Mouse (Mus musculus): Measurements from ENCODE around the gene 1700037H04Rik.
A peak's percentile ranks its signal among the peaks of the same experiment; 100 is the strongest.

Gene 1700037H04Rik

DNA sequence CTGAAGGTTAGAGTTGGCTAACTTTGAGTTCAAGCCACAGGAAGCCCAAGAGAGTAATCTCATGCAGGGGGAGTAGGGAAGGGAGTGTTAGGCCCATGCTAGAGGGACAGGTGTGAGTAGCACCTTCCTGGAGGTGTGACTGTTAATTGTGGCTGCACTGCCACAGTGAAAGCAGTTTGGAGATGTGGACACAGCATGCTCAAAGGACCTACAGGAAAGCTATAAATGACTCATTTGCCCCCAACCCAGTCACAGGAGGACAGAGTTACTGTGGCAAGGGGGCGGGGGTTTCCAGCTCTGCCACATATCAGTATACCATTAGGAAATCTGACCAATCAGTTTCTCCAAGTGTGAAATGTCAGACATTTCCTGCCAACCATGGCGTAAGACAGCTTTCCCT lies 14.3 kb downstream of the 1700037H04Rik start:
- no peak for DNase-seq

DNA sequence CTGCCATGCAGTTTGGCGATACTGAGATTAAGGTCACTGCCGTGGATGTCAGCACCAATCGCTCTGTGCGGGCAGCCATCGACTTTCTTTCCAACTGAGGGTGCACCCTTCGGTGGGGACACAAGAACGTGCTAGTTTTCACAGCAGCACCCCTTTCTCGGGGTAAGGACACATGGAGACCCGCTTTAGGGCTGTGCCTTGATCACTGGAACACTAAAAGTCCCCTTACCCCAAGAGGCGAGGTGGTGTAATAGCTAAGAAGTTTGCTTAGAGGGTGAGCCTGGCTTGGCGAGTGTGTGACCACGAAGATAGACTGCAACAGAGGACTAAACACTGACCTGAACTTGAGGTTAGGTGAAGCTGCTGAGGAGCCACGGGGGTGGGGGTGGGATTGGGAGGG lies 14.8 kb downstream of the 1700037H04Rik start:
- DNase-seq: no peak

DNA sequence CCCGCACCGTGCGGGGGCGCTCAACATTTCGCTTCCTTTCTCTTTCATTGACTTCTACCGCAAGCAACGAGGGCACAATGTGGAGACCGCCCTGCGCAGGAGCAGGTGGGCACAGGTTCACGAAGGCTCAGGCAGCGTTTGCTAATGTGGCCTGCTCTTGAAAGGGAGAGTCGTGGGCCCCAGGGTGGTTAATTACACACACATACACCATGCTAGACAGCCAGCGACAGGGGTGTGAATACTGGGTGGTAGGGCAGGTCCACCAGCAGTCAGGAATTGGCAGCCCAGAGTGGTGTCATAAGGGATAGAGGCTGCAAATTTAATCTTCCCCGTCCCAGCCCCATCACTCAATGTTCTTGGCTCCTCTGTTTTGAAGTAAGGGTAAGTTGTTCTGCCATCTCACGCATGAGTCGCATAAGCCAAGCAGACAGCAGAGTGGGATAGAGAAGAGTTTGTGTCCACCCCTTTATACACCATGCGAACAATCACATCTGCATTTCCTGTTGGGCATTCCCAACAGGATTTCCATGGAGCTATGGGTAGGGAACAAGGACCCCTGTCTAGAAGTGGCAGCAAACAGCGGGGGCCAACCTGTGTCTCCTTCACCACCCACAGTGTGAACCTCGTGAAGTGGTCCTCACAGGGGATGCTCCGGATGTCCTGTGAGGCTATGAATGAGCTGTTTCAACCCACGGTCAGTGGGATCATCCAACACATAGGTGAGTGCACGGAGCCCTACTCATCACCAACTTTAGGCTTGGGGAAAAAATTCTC lies 16.7 kb downstream of the 1700037H04Rik start:
- DNase-seq: no peak

DNA sequence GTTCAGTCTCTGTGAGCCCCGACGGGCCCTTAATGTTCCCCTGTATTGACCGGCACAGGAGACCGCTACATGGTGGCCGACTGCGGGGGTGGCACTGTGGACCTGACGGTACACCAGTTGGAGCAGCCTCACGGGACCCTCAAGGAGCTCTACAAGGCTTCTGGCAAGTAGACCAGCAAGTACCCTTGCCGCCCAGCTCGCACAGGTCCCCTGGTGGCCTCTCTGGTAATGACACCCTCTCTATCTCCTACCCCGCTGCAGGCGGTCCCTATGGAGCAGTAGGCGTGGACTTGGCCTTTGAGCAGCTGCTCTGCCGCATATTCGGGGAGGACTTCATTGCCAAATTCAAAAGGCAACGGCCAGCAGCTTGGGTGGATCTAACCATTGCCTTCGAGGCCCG lies 17.3 kb downstream of the 1700037H04Rik start:
- DNase-seq: peak; percentile 72 to 75

- DNase-seq: no peak
Measured at GRCm38 (mm10) chr2:131141336-131141986, 18.4 kb downstream of the 1700037H04Rik start.

GRCm38 (mm10) chr2:131140533-131140905 lies 19.4 kb downstream of the 1700037H04Rik start:
- DNase-seq: no peak

- DNase-seq: no peak
Measured at GRCm38 (mm10) chr2:131139886-131140532, 19.9 kb downstream of the 1700037H04Rik start.

- no peak for DNase-seq
Measured at GRCm38 (mm10) chr2:131139287-131139686, 20.6 kb downstream of the 1700037H04Rik start.

DNA sequence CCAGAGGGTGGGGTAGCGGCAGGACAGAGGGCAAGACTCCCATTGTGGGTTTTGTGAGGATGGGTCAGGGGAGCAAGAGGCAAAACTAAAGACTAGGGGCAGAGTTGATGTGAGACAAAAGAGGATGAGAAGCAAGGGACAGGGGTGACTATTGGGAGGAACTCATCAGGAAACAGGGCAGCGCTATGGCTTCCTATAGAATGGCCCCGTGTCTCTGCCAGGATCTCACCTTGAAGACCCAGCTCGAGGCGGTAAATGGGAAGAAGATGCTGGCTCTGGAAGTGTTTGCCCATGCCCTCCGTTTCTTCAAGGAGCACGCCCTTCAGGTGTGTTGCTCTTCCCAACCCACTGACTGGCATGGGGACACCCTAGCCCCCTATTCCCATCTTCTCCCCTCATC lies 21.1 kb downstream of the 1700037H04Rik start:
- no peak for DNase-seq

DNA sequence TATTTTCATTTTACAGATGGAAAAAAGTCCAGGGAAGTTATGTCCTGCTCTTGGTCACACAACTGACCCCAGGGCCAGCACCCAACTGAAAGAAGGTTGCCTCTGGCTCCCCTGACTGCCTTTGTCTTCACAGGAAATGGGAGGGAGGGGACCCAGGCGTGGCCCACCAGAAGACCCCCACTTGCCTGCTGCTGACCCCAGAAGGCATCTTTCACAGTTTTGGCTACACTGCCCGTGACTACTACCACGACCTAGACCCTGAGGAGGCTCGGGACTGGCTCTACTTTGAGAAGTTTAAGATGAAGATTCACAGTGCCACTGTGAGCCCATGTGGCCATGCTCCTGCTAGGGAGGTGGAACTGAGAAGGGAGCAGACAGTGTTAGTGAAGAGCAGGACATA lies 21.6 kb downstream of the 1700037H04Rik start:
- no peak for DNase-seq

DNA sequence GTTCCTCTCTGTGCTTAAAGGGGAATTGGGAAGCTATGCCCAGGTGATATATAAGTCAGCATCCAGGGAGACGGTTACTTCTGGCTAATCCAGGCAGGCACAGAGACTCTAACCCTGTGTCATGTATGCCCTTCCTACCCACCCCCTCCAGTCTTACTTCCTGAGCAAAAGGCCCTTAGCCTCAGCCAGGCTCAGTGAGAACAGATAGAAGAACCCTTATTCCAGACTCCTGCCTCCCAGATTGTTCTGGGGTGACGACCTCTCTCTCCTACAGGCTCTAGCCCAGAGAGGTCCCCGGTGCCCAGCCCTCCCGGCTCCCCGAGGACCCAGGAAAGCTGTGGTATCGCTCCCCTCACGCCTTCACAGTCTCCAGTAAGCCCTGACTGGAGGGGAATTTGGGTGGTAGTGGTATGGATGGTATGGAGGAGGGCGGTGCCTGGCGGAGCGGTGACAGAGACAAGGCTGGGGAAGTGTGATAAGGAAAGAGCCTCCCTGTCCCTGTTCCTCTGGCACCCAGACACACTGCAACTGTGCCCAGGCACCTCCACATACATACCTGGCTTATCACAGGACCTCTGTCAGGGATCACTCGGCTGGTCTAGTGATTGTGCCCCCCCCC lies 24.3 kb downstream of the 1700037H04Rik start:
- no peak for DNase-seq

GRCm38 (mm10) chr2:131134826-131135400 lies 25.0 kb downstream of the 1700037H04Rik start:
- no peak for DNase-seq

DNA sequence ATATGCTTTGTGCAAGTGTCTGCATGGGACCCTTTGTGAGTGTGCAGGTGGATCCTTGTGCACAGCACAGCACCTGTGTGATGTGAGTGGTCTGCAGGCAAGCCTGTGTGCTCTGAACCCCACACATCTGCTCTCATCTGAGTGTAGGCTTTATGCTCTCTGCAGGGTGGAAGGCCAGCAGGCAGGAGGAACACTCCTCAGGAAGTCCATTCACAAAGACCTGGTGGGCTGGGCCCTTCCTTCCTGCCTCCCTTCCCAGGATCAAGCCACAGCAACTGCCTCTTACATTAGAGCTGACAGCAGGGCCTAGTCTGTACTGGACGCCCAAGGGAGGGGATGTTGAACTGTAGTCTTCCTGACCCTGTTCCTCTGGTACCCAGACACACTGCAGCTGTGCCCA lies 25.5 kb downstream of the 1700037H04Rik start:
- no peak for DNase-seq

DNA sequence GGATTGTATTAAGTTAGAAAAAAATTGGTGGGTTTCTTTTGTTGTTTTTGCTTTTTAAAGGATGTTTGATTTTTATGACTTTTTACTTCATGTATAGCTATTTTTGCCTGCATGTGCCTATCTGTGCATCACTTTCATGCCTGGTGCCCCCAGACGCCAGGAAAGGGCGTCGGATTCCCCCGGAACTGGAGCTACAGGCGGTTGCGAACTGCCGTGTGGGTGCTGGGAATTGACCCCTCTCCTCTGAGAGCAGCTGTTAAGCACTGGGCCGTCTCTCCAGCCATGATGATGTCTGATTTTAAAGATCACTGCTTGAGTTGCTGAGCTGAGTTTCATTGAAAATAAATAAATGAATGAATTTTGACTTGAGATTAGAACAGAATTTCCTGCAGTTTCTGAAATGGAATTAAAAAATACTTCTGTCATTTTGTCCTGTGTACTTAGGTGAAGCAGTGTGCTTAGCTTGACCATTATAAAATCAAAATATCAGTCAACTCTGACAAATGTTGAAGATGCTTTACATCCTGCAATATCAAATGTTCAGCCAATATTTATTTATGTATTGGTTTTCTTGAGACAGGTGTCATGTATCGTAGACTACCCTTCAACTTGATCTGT lies 26.8 kb downstream of the 1700037H04Rik start, which contains the start of gene Gm11037:
TSS of gene Gm11037 (plus strand) at position 568 of the 618 bp plus-strand sequence.
- DNase-seq: no peak

DNA sequence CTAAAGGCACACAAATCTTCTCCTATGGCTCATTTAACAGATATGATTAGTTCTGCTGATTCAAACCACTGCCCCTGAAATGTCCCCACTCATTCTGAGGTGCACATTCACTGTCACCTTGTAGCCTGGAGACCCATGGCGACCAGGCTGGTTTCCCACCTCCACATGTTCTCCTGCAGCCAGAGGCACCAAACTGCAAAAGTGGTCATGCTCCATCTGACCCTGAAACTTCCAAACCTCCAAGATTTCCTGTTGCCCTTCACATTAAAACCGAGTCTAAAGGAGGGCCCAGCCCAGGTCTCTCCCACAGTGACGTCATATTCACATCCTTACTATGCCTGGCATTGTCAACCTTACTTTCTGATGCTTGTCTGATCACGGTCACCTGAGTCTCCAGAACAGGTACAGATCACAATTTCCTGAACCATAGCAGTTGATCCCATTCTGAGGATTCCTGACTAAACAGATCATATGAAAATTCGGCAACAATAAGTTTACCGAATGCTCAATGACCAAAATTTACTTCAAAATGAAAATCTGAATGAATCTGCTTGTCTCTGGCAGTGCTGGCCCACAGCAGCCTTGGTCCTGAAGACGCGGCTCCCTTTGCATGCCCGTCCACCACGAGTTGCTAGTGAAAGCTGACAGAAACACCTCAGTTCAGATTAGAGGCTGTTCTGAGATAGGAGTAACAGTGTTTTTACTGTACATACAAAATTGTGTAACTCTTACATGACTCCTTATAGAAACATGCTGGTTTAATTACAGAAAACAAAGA lies 27.6 kb downstream of the 1700037H04Rik start:
- no peak for DNase-seq

- DNase-seq: no peak
Measured at GRCm38 (mm10) chr2:131130849-131131248, 29.0 kb downstream of the 1700037H04Rik start.

GRCm38 (mm10) chr2:131129836-131130235 lies 30.0 kb downstream of the 1700037H04Rik start:
- DNase-seq: no peak

GRCm38 (mm10) chr2:131128636-131129157 lies 31.2 kb downstream of the 1700037H04Rik start:
- DNase-seq: no peak

GRCm38 (mm10) chr2:131128211-131128610 lies 31.7 kb downstream of the 1700037H04Rik start:
- no peak for DNase-seq

DNA sequence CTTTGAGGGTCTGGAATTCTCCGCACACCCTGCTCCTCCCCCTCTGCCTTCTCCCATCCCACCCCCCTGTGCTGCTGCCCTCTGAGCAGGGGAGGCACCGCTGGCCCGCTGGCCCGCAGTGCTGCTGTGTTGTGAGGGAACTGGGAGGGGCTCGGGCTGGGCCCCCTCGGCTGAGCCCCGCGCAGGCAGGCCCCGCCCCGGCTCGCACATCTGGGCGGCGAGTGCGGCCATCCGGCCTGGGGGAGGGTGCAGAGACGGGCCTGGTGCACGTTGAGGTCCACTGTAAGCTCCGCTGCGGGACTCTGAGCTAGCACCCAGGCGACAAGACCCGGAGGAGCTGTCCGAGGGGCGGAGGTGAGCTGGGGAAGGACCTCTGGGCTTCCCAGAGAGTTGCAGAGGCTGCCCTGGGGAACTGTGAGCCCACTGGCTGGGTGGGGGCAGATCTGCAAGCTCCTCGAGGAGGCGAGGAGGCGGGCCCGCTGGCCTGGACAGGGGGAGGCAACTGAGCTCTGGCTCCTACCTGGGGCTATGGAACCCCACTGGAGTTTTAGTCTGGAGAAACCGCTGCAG lies 32.6 kb downstream of the 1700037H04Rik start, which contains the start of gene Hspa12b:
TSS of gene Hspa12b (plus strand) at position 120 of the 570 bp plus-strand sequence.
- no peak for DNase-seq

Data from cerebellum, postnatal 10 days (tissue).